Mouse (Mus musculus) leukemia stem cell, adult 10-12 weeks (primary cell): ENCODE measurements around the gene Yipf4. TPM values are rescaled to one million over a fixed set of nuclear protein-coding genes. Genes with fewer than 3 reads are reported as not detected.

Experiments
- polyA plus RNA-seq: library from polyadenylated mRNA; stranded (reverse); fragments of >175 nt; gene quantifications from 2 replicates; pipeline ENCODE4 v1.2.3, GENCODE M21; 2012; ENCODE audit warnings: low replicate concordance

Yipf4 gene
- polyA plus RNA-seq: 43.8 and 53.5 TPM in 2 replicates

GRCm38 (mm10) chr17:74489024-74489900 lies at the start of gene Yipf4:
Gene Yipf4 (plus strand): TSS chr17:74489493.

GRCm38 (mm10) chr17:74458711-74459408 lies 30.4 kb upstream of the Yipf4 start, which contains the start of gene Nlrc4:
Gene Nlrc4 (minus strand): TSS chr17:74459142.

GRCm38 (mm10) chr17:74527729-74528607 lies 38.7 kb downstream of the Yipf4 start, which contains the start of gene Birc6:
Gene Birc6 (plus strand): TSS chr17:74528295.

Other genes starting within 250 kb of the Yipf4 start
- gene Memo1, start 194.0 kb upstream of the Yipf4 start, polyA plus RNA-seq: 16.8 and 25.5 TPM in 2 replicates
- 30.5 and 50.2 TPM in 2 replicates for gene Dpy30, start 165.5 kb upstream of the Yipf4 start, polyA plus RNA-seq
- 15.0 and 18.9 TPM in 2 replicates for gene Spast, start 150.5 kb upstream of the Yipf4 start, polyA plus RNA-seq
- 1.2 and 2.8 TPM in 2 replicates for gene Slc30a6, start 93.9 kb upstream of the Yipf4 start, polyA plus RNA-seq
- gene Nlrc4, start 30.4 kb upstream of the Yipf4 start, polyA plus RNA-seq: 0.09 and 0.25 TPM in 2 replicates
- gene Birc6, start 38.8 kb downstream of the Yipf4 start, polyA plus RNA-seq: 31.9 and 39.5 TPM in 2 replicates
- 3.3 and 6.6 TPM in 2 replicates for gene Ttc27, start 228.2 kb downstream of the Yipf4 start, polyA plus RNA-seq